Mouse (Mus musculus) liver, adult 2 months (tissue): ENCODE results near the gene Olfr1349. TPM values are rescaled to one million over a fixed set of nuclear protein-coding genes. Genes with fewer than 3 reads are reported as not detected.
A peak's percentile ranks its signal among the peaks of the same experiment; 100 is the strongest.

ENCODE experiments used
- DNase-seq: peaks from one replicate; pipeline ENCODE4 v3.0.0-alpha.2; 2011; ENCODE audit warnings: low read depth, low spot score; ENCODE audit errors: extremely low read depth
- H3K27ac ChIP-seq: fragments of 200-500 bp; replicated peaks from 2 replicates; pipeline ENCODE4 v1.5.1; 2012; ENCODE audit warnings: low read depth, mild to moderate bottlenecking, control low read depth, inconsistent platforms, low read length; ENCODE audit not compliant: insufficient read depth
- H3K27me3 ChIP-seq: fragments of 200-500 bp; 2 replicates; pipeline ENCODE4 v1.6.1; 2012; ENCODE audit warnings: mild to moderate bottlenecking, moderate library complexity, low read length, inconsistent platforms; ENCODE audit not compliant: control insufficient read depth, insufficient read depth
- H3K36me3 ChIP-seq: fragments of 200-500 bp; 2 replicates; pipeline ENCODE4 v1.6.1; 2012; ENCODE audit warnings: low read length, inconsistent platforms; ENCODE audit not compliant: control insufficient read depth, insufficient read depth
- H3K4me1 ChIP-seq: fragments of 200-500 bp; 2 replicates; pipeline ENCODE4 v1.6.1; 2011; ENCODE audit warnings: low read length; ENCODE audit not compliant: control insufficient read depth, insufficient read depth
- H3K4me3 ChIP-seq: fragments of 200-500 bp; 2 replicates; pipeline ENCODE4 v1.5.1; 2011; ENCODE audit warnings: low read depth, mild to moderate bottlenecking, control low read depth, low read length, moderate library complexity; ENCODE audit not compliant: insufficient read depth
- H3K79me2 ChIP-seq: fragments of 200-500 bp; 2 replicates; pipeline ENCODE4 v1.6.1; 2012; ENCODE audit warnings: inconsistent platforms, mild to moderate bottlenecking, low read length, moderate library complexity; ENCODE audit not compliant: control insufficient read depth, insufficient read depth
- H3K9ac ChIP-seq: fragments of 200-500 bp; 2 replicates; pipeline ENCODE4 v1.6.1; 2012; ENCODE audit warnings: low read depth, mild to moderate bottlenecking, control low read depth, inconsistent platforms, low read length
- CTCF ChIP-seq: fragments of 200-500 bp; IDR thresholded peaks from 2 replicates; pipeline ENCODE4 v1.5.1; 2011; ENCODE audit warnings: low read depth, low read length, control low read depth
- POLR2A ChIP-seq: fragments of 200-500 bp; IDR thresholded peaks from 2 replicates; pipeline ENCODE4 v1.6.1; 2011; ENCODE audit warnings: low read length, control low read depth; ENCODE audit not compliant: insufficient read depth; ENCODE audit errors: extremely low read depth
- WGBS: fragments of 180-500 bp; shearing (Covaris S2); methylation state at CpG from one replicate; pipeline ENCODE4 v1.1.7; 2018; 5-methylcytosine and 5-hydroxymethylcytosine counted together
- polyA plus RNA-seq: library from polyadenylated mRNA; depleted of rRNA; stranded (reverse); fragments of >200 nt; gene quantifications from 2 replicates; pipeline ENCODE4 v1.2.3, GENCODE M21; 2012; rRNA removed
- total RNA-seq: library from RNA; depleted of rRNA; stranded (reverse); fragments of >200 nt; gene quantifications from 2 replicates; pipeline ENCODE4 v1.2.3, GENCODE M21; 2014; rRNA removed

The Olfr1349 gene
- total RNA-seq (not detected in 2 replicates), polyA plus RNA-seq (not detected in 2 replicates)

GRCm38 (mm10) chr7:6522850-6523249 is at the start of gene Olfr1349:
TSS of gene Olfr1349 (minus strand) at chr7:6522950.
- Histone ChIP-seq H3K79me2 (no peaks in the 10 kb centered on the region), H3K4me1 (no peaks in the 10 kb centered on the region), H3K27me3 (no peaks in the 10 kb centered on the region), H3K36me3 (no peaks in the 10 kb centered on the region), H3K4me3 (no peak within 1 kb of the TSS), H3K27ac (no peak within 1 kb of the TSS), H3K9ac (no peak within 1 kb of the TSS)
- 73% methylated on average over 5 of the region's 5 CpGs for WGBS
- TF ChIP-seq CTCF, result no peak
- TF ChIP-seq POLR2A, result no peak
- DNase-seq, result no peak

- Histone ChIP-seq H3K36me3 (no peaks in the 10 kb centered on the region), H3K27me3 (no peaks in the 10 kb centered on the region), H3K27ac (no peak within 1 kb of the TSS), H3K4me3 (no peak within 1 kb of the TSS), H3K4me1 (no peaks in the 10 kb centered on the region), H3K79me2 (no peaks in the 10 kb centered on the region), H3K9ac (no peak within 1 kb of the TSS)
- TF ChIP-seq POLR2A (no peak), CTCF (no peak)
- DNase-seq, result no peak
Measured at GRCm38 (mm10) chr7:6564541-6564940, 41.8 kb upstream of the Olfr1349 start, which contains the start of gene Olfr1350. TSS of gene Olfr1350 (plus strand) at chr7:6564841.

GRCm38 (mm10) chr7:6526141-6526540 is 3.4 kb upstream of the Olfr1349 start:
- no peak overlapping the region for H3K27ac ChIP-seq
- H3K36me3 ChIP-seq, result no peaks in the 10 kb centered on the region
- WGBS, result 60% methylated on average over 5 of the region's 5 CpGs
- H3K9ac ChIP-seq, result no peak overlapping the region
- no peak overlapping the region for H3K4me3 ChIP-seq
- H3K4me1 ChIP-seq, result no peaks in the 10 kb centered on the region
- H3K79me2 ChIP-seq, result no peaks in the 10 kb centered on the region
- TF ChIP-seq POLR2A (no peak), CTCF (peak; percentile 43; the same call in 1 of the 2 replicates)
- no peaks in the 10 kb centered on the region for H3K27me3 ChIP-seq
- DNase-seq, result peak; percentile 5

GRCm38 (mm10) chr7:6525001-6525400 is 2.3 kb upstream of the Olfr1349 start:
- Histone ChIP-seq H3K27me3 (no peaks in the 10 kb centered on the region), H3K27ac (no peak overlapping the region), H3K4me1 (no peaks in the 10 kb centered on the region), H3K79me2 (no peaks in the 10 kb centered on the region), H3K4me3 (no peak overlapping the region), H3K9ac (no peak overlapping the region), H3K36me3 (no peaks in the 10 kb centered on the region)
- peak; percentile 27; the same call in 1 of the 2 replicates for TF ChIP-seq CTCF
- TF ChIP-seq POLR2A, result no peak
- WGBS, result 60% methylated on average over 3 of the region's 3 CpGs
- DNase-seq, result peak; percentile 1

GRCm38 (mm10) chr7:6521666-6522065 is 1.1 kb downstream of the Olfr1349 start:
- Histone ChIP-seq H3K9ac (no peak overlapping the region), H3K79me2 (no peaks in the 10 kb centered on the region), H3K27ac (no peak overlapping the region), H3K4me1 (no peaks in the 10 kb centered on the region), H3K27me3 (no peaks in the 10 kb centered on the region), H3K36me3 (no peaks in the 10 kb centered on the region), H3K4me3 (no peak overlapping the region)
- DNase-seq, result peak; percentile 56
- WGBS, result 23% methylated on average over 1 of the region's 1 CpGs
- TF ChIP-seq POLR2A, result no peak
- TF ChIP-seq CTCF, result no peak

- Histone ChIP-seq H3K4me3 (no peak within 1 kb of the TSS), H3K27me3 (no peaks in the 10 kb centered on the region), H3K9ac (no peak within 1 kb of the TSS), H3K36me3 (no peaks in the 10 kb centered on the region), H3K27ac (no peak within 1 kb of the TSS), H3K79me2 (no peaks in the 10 kb centered on the region), H3K4me1 (no peaks in the 10 kb centered on the region)
- no peak for DNase-seq
- TF ChIP-seq CTCF (no peak), POLR2A (no peak)
- 76% methylated on average over 1 of the region's 1 CpGs for WGBS
Measured at GRCm38 (mm10) chr7:6508648-6509047, 14.1 kb downstream of the Olfr1349 start, which contains the start of gene Olfr1348. TSS of gene Olfr1348 (minus strand) at chr7:6508748.
